Mouse (Mus musculus) heart, embryonic 16.5 days (tissue): Measurements from ENCODE around the gene Srr. TPM values are rescaled to one million over a fixed set of nuclear protein-coding genes. Genes with fewer than 3 reads are reported as not detected.

Source experiments
- ATAC-seq: fragments of 200-750 bp; cut with Nextera tagmentation; replicated peaks from 2 replicates; pipeline ENCODE4 v1.8.0; 2017; ENCODE audit warnings: moderate number of reproducible peaks; ENCODE audit not compliant: insufficient read depth, low FRiP score; ENCODE audit errors: extremely low read depth
- H3K27ac ChIP-seq: fragments of 300-500 bp; sonication (generic); 2 replicates; pipeline ENCODE4 v1.5.1; 2014; ENCODE audit warnings: mild to moderate bottlenecking, low read length, control low read depth, moderate library complexity
- H3K27me3 ChIP-seq: fragments of 300-500 bp; sonication (generic); 2 replicates; pipeline ENCODE4 v1.6.1; 2014; ENCODE audit warnings: low read length, mixed read lengths; ENCODE audit not compliant: control insufficient read depth, insufficient read depth
- H3K36me3 ChIP-seq: fragments of 300-500 bp; sonication (generic); 2 replicates; pipeline ENCODE4 v1.6.1; 2014; ENCODE audit not compliant: control insufficient read depth, insufficient read depth
- H3K4me1 ChIP-seq: fragments of 300-500 bp; sonication (generic); 2 replicates; pipeline ENCODE4 v1.6.1; 2014; ENCODE audit warnings: low read length, mixed read lengths; ENCODE audit not compliant: control insufficient read depth, insufficient read depth
- H3K4me2 ChIP-seq: fragments of 300-500 bp; sonication (generic); 2 replicates; pipeline ENCODE4 v1.6.1; 2014; ENCODE audit warnings: low read depth, mild to moderate bottlenecking, control low read depth, low read length
- H3K4me3 ChIP-seq: fragments of 300-500 bp; sonication (generic); 2 replicates; pipeline ENCODE4 v1.5.1; 2014; ENCODE audit warnings: mild to moderate bottlenecking, control low read depth, low read length
- H3K9ac ChIP-seq: fragments of 300-500 bp; sonication (generic); 2 replicates; pipeline ENCODE4 v1.6.1; 2014; ENCODE audit warnings: low read length, control low read depth
- H3K9me3 ChIP-seq: fragments of 300-500 bp; sonication (generic); replicated peaks from 2 replicates; pipeline ENCODE4 v1.6.1; 2016; ENCODE audit warnings: low read length; ENCODE audit not compliant: control insufficient read depth
- WGBS: fragments of 180-500 bp; shearing (Covaris S2); extraction: QIAGEN DNeasy Blood & Tissue Kit; methylation state at CpG from one replicate; pipeline ENCODE4 v1.1.7; 2014; 5-methylcytosine and 5-hydroxymethylcytosine counted together
- microRNA-seq: library from miRNA; unstranded; fragments of <30 nt; microRNA quantifications from one replicate; pipeline ENCODE4, GENCODE M21; 2017
- polyA plus RNA-seq: library from polyadenylated mRNA; unstranded; fragments of >200 nt; fragmentation: Nextera tagmentation; extraction: Ambion mirVana; gene quantifications from 2 replicates; pipeline ENCODE4 v1.2.1, GENCODE M21; 2015

Gene Srr
- polyA plus RNA-seq, 1 experiment from 2014 or later = 20.3 TPM

- no peaks in the 10 kb centered on the region for H3K9me3 ChIP-seq
- H3K4me3 ChIP-seq = no peak overlapping the region
- no peaks in the 10 kb centered on the region for H3K27me3 ChIP-seq
- H3K4me2 ChIP-seq = no peak overlapping the region
- no peak overlapping the region for H3K9ac ChIP-seq
- H3K27ac ChIP-seq = no peak overlapping the region
- WGBS = 65% methylated on average over 5 of the region's 5 CpGs
- 0 out of 2 replicates have a peak, but pooled peaks cover 2% of the 10 kb centered on the region for H3K36me3 ChIP-seq
- H3K4me1 ChIP-seq = peaks cover 19% of the 10 kb centered on the region
- no peak for ATAC-seq
These were observed 63.6 kb downstream of the Srr start for GRCm38 (mm10) chr11:74862129-74862528.

GRCm38 (mm10) chr11:74857756-74858155, 68.0 kb downstream of the Srr start:
- Histone ChIP-seq H3K9me3 (no peaks in the 10 kb centered on the region), H3K9ac (no peak overlapping the region), H3K27me3 (no peaks in the 10 kb centered on the region), H3K4me1 (no peaks in the 10 kb centered on the region), H3K36me3 (0 out of 2 replicates have a peak, but pooled peaks cover 2% of the 10 kb centered on the region), H3K27ac (no peak overlapping the region), H3K4me3 (no peak overlapping the region), H3K4me2 (no peak overlapping the region)
- 84% methylated on average over 9 of the region's 9 CpGs for WGBS
- ATAC-seq = no peak

Small RNAs within 50 kb of the gene (microRNA-seq; reads per million reads assigned to microRNA genes)
- gene Mir6926 = not detected

Other genes with a start within 250 kb of the Srr start
- 41.7 and 53.1 TPM in 2 replicates for gene Pafah1b1, start 201.3 kb downstream of the Srr start, polyA plus RNA-seq
- 30.4 and 33.0 TPM in 2 replicates for gene Mettl16, start 155.1 kb downstream of the Srr start, polyA plus RNA-seq
- 3.0 and 3.3 TPM in 2 replicates for gene Mnt, start 95.0 kb downstream of the Srr start, polyA plus RNA-seq
- gene Sgsm2, start 28.9 kb downstream of the Srr start, polyA plus RNA-seq = 4.7 and 4.9 TPM in 2 replicates
- 24.7 and 25.2 TPM in 2 replicates for gene Tsr1, start 27.9 kb downstream of the Srr start, polyA plus RNA-seq
- gene Smg6, start 125 bp downstream of the Srr start, polyA plus RNA-seq = 11.2 and 11.4 TPM in 2 replicates
- gene Hic1, start 243.6 kb upstream of the Srr start, polyA plus RNA-seq = 7.1 and 9.8 TPM in 2 replicates